Mouse (Mus musculus): ENCODE measurements around the gene Rbm7. TPM values are rescaled to one million over a fixed set of nuclear protein-coding genes. Genes with fewer than 3 reads are reported as not detected.

Rbm7 gene
- 38.7 and 40.7 TPM in 2 replicates for polyA plus RNA-seq (2012; rRNA removed)

GRCm38 (mm10) chr9:48494817-48495547 is at the start of gene Rbm7, which contains the start of gene Gm5617:
TSS of gene Rbm7 (minus strand) at chr9:48495299.
TSS of gene Gm5617 (plus strand) at chr9:48495442.

GRCm38 (mm10) chr9:48480411-48481213 is 14.5 kb downstream of the Rbm7 start, which contains the start of gene Rexo2:
TSS of gene Rexo2 (minus strand) at chr9:48480623.

Other genes with a start within 250 kb of the Rbm7 start
- gene Nxpe2, start 141.8 kb downstream of the Rbm7 start, polyA plus RNA-seq (2012; rRNA removed), result 0.17 and 0.19 TPM in 2 replicates
- 138 and 144 TPM in 2 replicates for gene Rexo2, start 14.7 kb downstream of the Rbm7 start, polyA plus RNA-seq (2012; rRNA removed)
- gene Gm5617, start 143 bp upstream of the Rbm7 start, polyA plus RNA-seq (2012; rRNA removed), result 13.8 and 16.0 TPM in 2 replicates
- gene Nnmt, start 109.9 kb upstream of the Rbm7 start, polyA plus RNA-seq (2012; rRNA removed), result 1.6 TPM in 2 replicates

All from central nervous system, embryonic 18 days (tissue).